Mouse (Mus musculus) MEL (cell line): ENCODE measurements around the gene Ccdc167. TPM values are rescaled to one million over a fixed set of nuclear protein-coding genes. Genes with fewer than 3 reads are reported as not detected.

Source experiments
- DNase-seq: peaks from one replicate; pipeline ENCODE4 v3.0.0; 2011; ENCODE audit warnings: low read depth, low spot score
- H3K27ac ChIP-seq: 2 replicates; pipeline ENCODE4 v1.5.1; 2012; ENCODE audit warnings: low read depth, mild to moderate bottlenecking, control low read depth, low read length, moderate library complexity; ENCODE audit not compliant: control insufficient read depth
- H3K27me3 ChIP-seq, 2 experiments: fragments of 150-350 bp in 1 of 2; sonication (generic) in 1 of 2; 2 replicates each; pipeline ENCODE4 v1.6.1; 2012; ENCODE audit warnings: low read length in 2 of 2, mild to moderate bottlenecking in 2 of 2, improper control_type of control experiment in 1 of 2, moderate library complexity in 1 of 2; ENCODE audit not compliant: insufficient read depth in 2 of 2, control insufficient read depth in 1 of 2
- H3K36me3 ChIP-seq, 2 experiments: 2 replicates each; pipeline ENCODE4 v1.6.1; 2012 to 2014; ENCODE audit warnings: low read length in 2 of 2, improper control_type of control experiment in 1 of 2, inconsistent platforms in 1 of 2, mild to moderate bottlenecking in 1 of 2; ENCODE audit not compliant: insufficient read depth in 2 of 2, control insufficient read depth in 1 of 2
- H3K4me1 ChIP-seq, 2 experiments: fragments of 150-350 bp in 1 of 2; sonication (generic) in 1 of 2; 2 replicates each; pipeline ENCODE4 v1.6.1; 2012; ENCODE audit warnings: low read length in 2 of 2, improper control_type of control experiment in 1 of 2, mild to moderate bottlenecking in 1 of 2; ENCODE audit not compliant: insufficient read depth in 2 of 2, control insufficient read depth in 1 of 2
- H3K4me3 ChIP-seq, 2 experiments: fragments of 150-350 bp in 1 of 2; sonication (generic) in 1 of 2; 2 replicates each; pipeline ENCODE4 v1.5.1; 2012; ENCODE audit warnings: low read depth in 2 of 2, low read length in 2 of 2, mild to moderate bottlenecking in 2 of 2, moderate library complexity in 2 of 2, control low read depth in 1 of 2, improper control_type of control experiment in 1 of 2; ENCODE audit not compliant: control insufficient read depth in 1 of 2, insufficient read depth in 1 of 2
- H3K79me2 ChIP-seq: 2 replicates; pipeline ENCODE4 v1.6.1; 2012; ENCODE audit warnings: mild to moderate bottlenecking, low read length, moderate library complexity; ENCODE audit not compliant: control insufficient read depth, poor library complexity, insufficient read depth
- H3K9ac ChIP-seq: 2 replicates; pipeline ENCODE4 v1.6.1; 2012; ENCODE audit warnings: low read depth, mild to moderate bottlenecking, control low read depth, low read length, moderate library complexity; ENCODE audit not compliant: control insufficient read depth, poor library complexity, severe bottlenecking
- H3K9me3 ChIP-seq: fragments of 150-350 bp; sonication (generic); replicated peaks from 2 replicates; pipeline ENCODE4 v1.6.1; 2012; ENCODE audit warnings: mild to moderate bottlenecking, low read length, improper control_type of control experiment, moderate library complexity; ENCODE audit not compliant: insufficient read depth
- BHLHE40 ChIP-seq: IDR thresholded peaks from 2 replicates; pipeline ENCODE4 v1.6.1; 2012; ENCODE audit warnings: low read depth, mild to moderate bottlenecking, inconsistent platforms, low read length, improper control_type of control experiment, borderline replicate concordance
- CTCF ChIP-seq, 3 experiments: IDR thresholded peaks in 2 of 3; conservative IDR thresholded peaks in 1 of 3; 2 replicates each; pipeline ENCODE4 v1.5.1; 2011 to 2012; ENCODE audit warnings: low read length in 3 of 3, low read depth in 2 of 3, mild to moderate bottlenecking in 2 of 3, improper control_type of control experiment in 1 of 3, inconsistent platforms in 1 of 3, mixed read lengths in 1 of 3, moderate library complexity in 1 of 3; ENCODE audit not compliant: control insufficient read depth in 1 of 3, insufficient read depth in 1 of 3, poor library complexity in 1 of 3, severe bottlenecking in 1 of 3
- ELF1 ChIP-seq: IDR thresholded peaks from 2 replicates; pipeline ENCODE4 v1.6.1; 2014; ENCODE audit warnings: low read depth, mild to moderate bottlenecking, inconsistent platforms, low read length, improper control_type of control experiment, moderate library complexity
- GATA1 ChIP-seq: IDR thresholded peaks from 2 replicates; pipeline ENCODE4 v1.6.1; 2011; ENCODE audit warnings: low read depth, low read length, improper control_type of control experiment
- HCFC1 ChIP-seq: IDR thresholded peaks from 2 replicates; pipeline ENCODE4 v1.6.1; 2012; ENCODE audit warnings: low read depth, mild to moderate bottlenecking, inconsistent platforms, low read length, improper control_type of control experiment, moderate library complexity
- KAT2A ChIP-seq: conservative IDR thresholded peaks from 2 replicates; pipeline ENCODE4 v1.6.1; 2012; ENCODE audit warnings: low read depth, low read length, improper control_type of control experiment, inconsistent platforms
- MAZ ChIP-seq: IDR thresholded peaks from 2 replicates; pipeline ENCODE4 v1.6.1; 2012; ENCODE audit warnings: low read depth, mild to moderate bottlenecking, inconsistent platforms, low read length, improper control_type of control experiment
- MEF2A ChIP-seq: IDR thresholded peaks from 2 replicates; pipeline ENCODE4 v1.6.1; 2014; ENCODE audit warnings: low read depth, mild to moderate bottlenecking, inconsistent platforms, low read length, improper control_type of control experiment; ENCODE audit not compliant: poor library complexity, insufficient replicate concordance, severe bottlenecking; ENCODE audit errors: extremely low read depth
- MYC ChIP-seq: IDR thresholded peaks from 2 replicates; pipeline ENCODE4 v1.6.1; 2011; ENCODE audit warnings: low read depth, mild to moderate bottlenecking, low read length, improper control_type of control experiment, moderate library complexity
- POLR2AphosphoS2 ChIP-seq: IDR thresholded peaks from 2 replicates; pipeline ENCODE4 v1.6.1; 2011; ENCODE audit warnings: low read length, improper control_type of control experiment
- RAD21 ChIP-seq: IDR thresholded peaks from 2 replicates; pipeline ENCODE4 v1.6.1; 2011; ENCODE audit warnings: mild to moderate bottlenecking, low read depth, low read length, improper control_type of control experiment
- RCOR1 ChIP-seq: IDR thresholded peaks from 2 replicates; pipeline ENCODE4 v1.6.1; 2012; ENCODE audit warnings: low read depth, mild to moderate bottlenecking, inconsistent platforms, low read length, improper control_type of control experiment
- SIN3A ChIP-seq: IDR thresholded peaks from 2 replicates; pipeline ENCODE4 v1.6.1; 2012; ENCODE audit warnings: low read length, improper control_type of control experiment, inconsistent platforms
- SMC3 ChIP-seq: IDR thresholded peaks from 2 replicates; pipeline ENCODE4 v1.6.1; 2011; ENCODE audit warnings: low read depth, low read length, improper control_type of control experiment
- TAL1 ChIP-seq: IDR thresholded peaks from 2 replicates; pipeline ENCODE4 v1.6.1; 2012; ENCODE audit warnings: mild to moderate bottlenecking, inconsistent platforms, low read length, moderate library complexity, mixed read lengths
- UBTF ChIP-seq: IDR thresholded peaks from 2 replicates; pipeline ENCODE4 v1.6.1; 2012; ENCODE audit warnings: low read depth, mild to moderate bottlenecking, inconsistent platforms, low read length, improper control_type of control experiment, moderate library complexity, borderline replicate concordance; ENCODE audit not compliant: insufficient read depth
- USF2 ChIP-seq, 2 experiments: IDR thresholded peaks; 2 replicates each; pipeline ENCODE4 v1.6.1; 2011 to 2012; ENCODE audit warnings: improper control_type of control experiment in 2 of 2, low read length in 2 of 2, borderline replicate concordance in 1 of 2, inconsistent platforms in 1 of 2, low read depth in 1 of 2, mild to moderate bottlenecking in 1 of 2; ENCODE audit not compliant: insufficient read depth in 1 of 2
- ZMIZ1 ChIP-seq: IDR thresholded peaks from 2 replicates; pipeline ENCODE4 v1.6.1; 2012; ENCODE audit warnings: low read depth, mild to moderate bottlenecking, inconsistent platforms, low read length, improper control_type of control experiment, moderate library complexity
- polyA plus RNA-seq, 2 experiments: library from polyadenylated mRNA; stranded (reverse) in 1 of 2; unstranded in 1 of 2; fragments of >175 nt in 1 of 2; fragments of >200 nt in 1 of 2; gene quantifications; 2 replicates each; pipeline versions ENCODE4 v1.2.1 to v1.2.4; 2012; ENCODE audit warnings: low replicate concordance in 2 of 2, low read depth in 1 of 2; ENCODE audit not compliant: insufficient read length in 2 of 2, insufficient read depth in 1 of 2, missing spikeins in 1 of 2
- total RNA-seq: library from RNA; depleted of rRNA; stranded (reverse); fragments of 300-350 nt; gene quantifications from 2 replicates; pipeline ENCODE4 v1.2.3, GENCODE M21; 2012

The Ccdc167 gene
- total and polyA plus RNA-seq, 3 experiments, result 12.1 to 13.4 TPM; not detected in 1

DNA sequence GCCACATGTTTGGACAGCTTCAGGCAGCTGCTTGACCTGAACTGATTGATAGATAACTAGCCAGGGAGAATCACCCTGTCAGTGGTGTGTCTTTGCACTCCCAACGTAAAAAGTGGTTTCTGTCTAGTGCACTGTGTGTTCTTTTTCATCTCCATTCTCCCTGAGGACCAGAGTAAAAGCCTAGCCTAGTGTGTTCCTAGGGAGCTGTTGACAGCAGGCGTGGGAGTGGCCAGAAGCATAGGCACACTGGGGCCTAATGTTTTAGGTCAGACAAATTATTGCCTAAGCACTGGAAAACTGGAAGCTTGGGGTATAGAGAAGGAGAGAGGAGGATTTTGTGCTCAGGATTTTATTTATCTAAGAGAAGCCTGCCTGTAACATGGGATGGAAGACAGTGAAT is 33.7 kb downstream of the Ccdc167 start:
- Histone ChIP-seq H3K9ac (no peak overlapping the region), H3K9me3 (no peaks in the 10 kb centered on the region), H3K27me3 (no peaks in the 10 kb centered on the region), H3K4me1 (peaks cover 15 to 37% of the 10 kb centered on the region in 2 experiments), H3K36me3 (peaks cover 34 to 49% of the 10 kb centered on the region in 2 experiments), H3K27ac (no peak overlapping the region), H3K79me2 (no peaks in the 10 kb centered on the region; the same call in 1 of the 2 replicates), H3K4me3 (no peak overlapping the region)
- TF ChIP-seq SMC3 (no peak), MEF2A (no peak), MYC (no peak), SIN3A (no peak)
- no peak for DNase-seq

DNA sequence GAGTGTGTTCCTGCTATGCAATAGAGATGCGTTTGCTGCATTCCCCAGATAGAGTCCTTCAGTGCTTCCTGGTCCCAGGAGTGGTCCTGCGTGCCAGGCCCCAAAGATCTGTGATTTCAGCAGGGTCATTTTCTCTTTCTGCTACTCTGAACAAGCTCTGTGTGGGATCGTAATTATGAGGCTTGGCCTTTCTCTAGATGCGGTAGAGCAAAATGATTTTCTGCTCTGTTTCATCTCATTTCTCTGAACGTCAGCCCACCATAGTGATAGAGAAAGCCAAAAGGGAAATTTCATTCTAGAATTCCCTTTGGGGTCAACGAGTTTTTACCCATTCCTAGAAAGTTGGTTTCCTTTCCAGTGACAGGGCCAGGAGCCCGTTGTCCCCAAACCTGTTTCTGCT is 34.6 kb downstream of the Ccdc167 start:
- no peaks in the 10 kb centered on the region for H3K9me3 ChIP-seq
- peaks cover 15 to 30% of the 10 kb centered on the region in 2 experiments for H3K4me1 ChIP-seq
- H3K9ac ChIP-seq, result no peak overlapping the region
- H3K4me3 ChIP-seq, result no peak overlapping the region
- H3K79me2 ChIP-seq, result no peaks in the 10 kb centered on the region
- H3K27me3 ChIP-seq, result no peaks in the 10 kb centered on the region
- TF ChIP-seq MAZ, result no peak
- no peak for TF ChIP-seq ELF1
- TF ChIP-seq GATA1, result no peak
- no peak for TF ChIP-seq RCOR1
- TF ChIP-seq ZMIZ1, result no peak
- TF ChIP-seq HCFC1, result no peak
- TF ChIP-seq USF2 (IDR thresholded peaks at IDR 0.05; ENCODE audit: borderline replicate concordance in 1 of 2, insufficient read depth in 1 of 2, low read depth in 1 of 2, low read length in 2 of 2), result no peak
- TF ChIP-seq RAD21, result no peak
- TF ChIP-seq UBTF, result no peak
- no peak for TF ChIP-seq TAL1
- TF ChIP-seq, all 39 proteins: peak for 0
- no peak for DNase-seq
- Histone ChIP-seq H3K27ac (no peak overlapping the region), H3K36me3 (peaks cover 34 to 43% of the 10 kb centered on the region in 2 experiments)

DNA sequence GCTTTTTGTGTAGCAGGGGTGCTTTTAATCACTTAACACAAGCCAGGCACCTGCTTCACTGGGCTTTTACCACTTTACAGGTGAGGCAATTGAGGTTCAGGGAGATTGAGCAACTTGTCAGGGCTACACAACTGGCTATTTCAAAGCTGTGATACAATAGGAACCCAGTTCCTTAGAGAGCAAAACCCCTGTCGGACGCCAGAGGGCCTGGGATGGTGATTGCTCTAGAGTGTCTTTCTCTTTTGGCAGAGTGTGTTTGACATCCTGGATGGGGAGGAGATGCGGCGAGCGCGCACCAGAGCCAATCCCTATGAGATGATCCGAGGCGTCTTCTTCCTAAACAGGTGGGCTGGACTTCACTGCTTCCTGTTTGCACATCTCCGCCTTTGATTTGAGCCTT is 35.2 kb downstream of the Ccdc167 start:
- H3K27ac ChIP-seq, result no peak overlapping the region
- H3K4me1 ChIP-seq, result peaks cover 15 to 26% of the 10 kb centered on the region in 2 experiments
- H3K27me3 ChIP-seq, result no peaks in the 10 kb centered on the region

More for the DNA sequence above, 35.2 kb downstream of the Ccdc167 start:
- Histone ChIP-seq H3K9me3 (no peaks in the 10 kb centered on the region), H3K36me3 (peaks cover 34 to 37% of the 10 kb centered on the region in 2 experiments), H3K4me3 (no peak overlapping the region), H3K79me2 (no peaks in the 10 kb centered on the region), H3K9ac (no peak overlapping the region)
- no peak for TF ChIP-seq MEF2A
- no peak for TF ChIP-seq ELF1
- no peak for TF ChIP-seq BHLHE40
- TF ChIP-seq CTCF (IDR thresholded peaks at IDR 0.05 in 2 of 3, conservative IDR thresholded peaks at IDR 0.05 in 1 of 3; ENCODE audit: control insufficient read depth in 1 of 3, insufficient read depth in 1 of 3, low read depth in 2 of 3, low read length in 3 of 3, poor library complexity in 1 of 3, severe bottlenecking in 1 of 3), result no peak
- TF ChIP-seq POLR2AphosphoS2, result no peak
- TF ChIP-seq KAT2A, result no peak
- DNase-seq, result no peak
